Mouse (Mus musculus): ENCODE data around the gene Capg.
A peak's percentile ranks its signal among the peaks of the same experiment; 100 is the strongest.

The Capg gene

GRCm38 (mm10) chr6:72544283-72544987 is at the start of gene Capg:
TSS of gene Capg (plus strand) at chr6:72544391.
- DNase-seq (ENCODE audit: low read depth, low spot score) = peak; percentile 81

- no peak for DNase-seq (ENCODE audit: low read depth, low spot score)
These were observed 45.2 kb upstream of the Capg start for GRCm38 (mm10) chr6:72498950-72499349.

- DNase-seq (ENCODE audit: low read depth, low spot score) = no peak
These were observed 40.9 kb upstream of the Capg start for GRCm38 (mm10) chr6:72503309-72503708.

- DNase-seq (ENCODE audit: low read depth, low spot score) = no peak
These were observed 40.3 kb upstream of the Capg start for GRCm38 (mm10) chr6:72503939-72504338.

GRCm38 (mm10) chr6:72506104-72506503 is 38.1 kb upstream of the Capg start:
- DNase-seq (ENCODE audit: low read depth, low spot score) = no peak

DNA sequence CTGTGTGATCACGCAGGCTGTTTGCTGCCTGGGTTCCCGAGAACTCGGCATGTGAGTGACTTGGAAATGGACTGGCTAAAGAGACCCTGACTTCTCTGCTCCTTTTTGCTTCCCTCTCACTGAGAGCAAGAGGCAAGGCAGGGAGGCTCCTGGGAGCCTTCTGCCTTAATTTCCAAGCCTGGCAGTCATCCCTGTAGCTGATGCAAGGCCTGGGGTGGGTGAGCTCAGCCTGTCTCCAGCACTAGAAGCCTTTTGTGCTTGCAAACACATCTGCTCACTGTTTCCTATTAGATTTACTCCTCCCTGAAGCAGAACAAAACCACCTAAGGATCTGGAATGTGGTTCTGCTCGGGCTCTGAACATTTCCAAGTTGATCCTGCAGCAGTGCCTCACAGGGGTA is 35.6 kb upstream of the Capg start:
- DNase-seq (ENCODE audit: low read depth, low spot score) = no peak

DNA sequence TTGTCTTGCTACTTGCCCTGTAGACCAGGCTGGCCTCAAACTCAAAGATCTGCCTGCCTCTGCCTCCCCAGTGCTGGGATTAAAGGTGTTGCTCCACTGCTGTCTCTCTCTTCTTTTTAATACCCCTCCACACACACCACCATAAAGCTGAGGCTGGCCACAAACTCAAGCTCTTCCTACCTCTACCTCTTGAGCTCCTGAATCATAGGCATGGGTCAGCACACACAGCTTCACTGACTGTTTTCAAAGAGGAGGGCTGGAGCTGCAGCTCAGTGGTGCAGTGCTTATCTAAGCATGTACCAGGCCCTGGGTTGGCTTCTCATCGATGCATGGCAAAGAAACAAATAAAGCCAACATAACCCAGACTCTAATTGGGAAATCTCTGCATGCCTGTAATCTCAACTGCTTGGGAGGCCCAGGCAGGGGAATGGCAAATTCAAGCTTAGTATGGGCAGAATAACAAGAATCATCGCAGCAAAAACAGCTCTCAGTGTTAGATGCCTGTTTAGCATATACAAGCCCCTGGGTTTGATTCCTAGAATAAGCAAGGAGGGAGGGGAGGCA is 34.2 kb upstream of the Capg start:
- DNase-seq (ENCODE audit: low read depth, low spot score) = no peak

DNA sequence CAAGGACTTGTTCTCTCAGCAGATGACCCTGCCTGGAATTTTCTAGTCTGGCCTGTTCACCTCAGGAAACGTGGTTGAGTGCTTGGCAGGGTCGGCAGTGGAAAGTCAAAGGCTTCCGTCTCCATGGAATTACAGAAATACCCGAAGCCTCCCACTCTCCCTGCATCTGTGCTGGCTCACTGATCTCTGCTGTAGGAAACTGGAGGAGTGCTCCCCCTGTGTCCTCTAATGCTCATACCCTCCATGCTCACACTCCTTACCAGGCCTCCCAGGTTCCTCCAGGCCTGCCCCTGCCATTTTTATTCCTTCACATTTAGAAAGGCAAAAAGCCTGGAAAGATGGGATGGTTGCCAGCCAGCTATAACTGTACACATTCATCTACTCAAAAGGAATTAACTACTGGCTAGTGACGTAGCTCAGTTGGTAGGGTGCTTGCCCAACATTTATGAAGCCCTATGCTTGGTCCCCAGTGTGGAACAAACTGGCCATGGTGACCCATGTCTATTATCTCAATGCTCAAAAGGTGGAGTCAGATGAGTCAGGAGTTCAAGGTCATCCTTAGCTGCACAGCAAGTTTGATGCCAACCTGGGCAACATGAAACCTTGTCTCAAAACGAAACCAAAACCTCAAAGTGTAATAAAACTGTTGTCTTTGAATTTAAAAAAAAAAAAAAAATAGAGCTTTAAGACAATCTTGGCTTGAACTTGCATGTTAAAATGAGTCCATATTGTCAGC is 33.3 kb upstream of the Capg start:
- no peak for DNase-seq (ENCODE audit: low read depth, low spot score)

GRCm38 (mm10) chr6:72512386-72513070 is 31.7 kb upstream of the Capg start:
- DNase-seq (ENCODE audit: low read depth, low spot score) = peak; percentile 83

- DNase-seq (ENCODE audit: low read depth, low spot score) = no peak
These were observed 31.1 kb upstream of the Capg start for GRCm38 (mm10) chr6:72513071-72513440.

- DNase-seq (ENCODE audit: low read depth, low spot score) = no peak
These were observed 28.5 kb upstream of the Capg start for GRCm38 (mm10) chr6:72515644-72516043.

DNA sequence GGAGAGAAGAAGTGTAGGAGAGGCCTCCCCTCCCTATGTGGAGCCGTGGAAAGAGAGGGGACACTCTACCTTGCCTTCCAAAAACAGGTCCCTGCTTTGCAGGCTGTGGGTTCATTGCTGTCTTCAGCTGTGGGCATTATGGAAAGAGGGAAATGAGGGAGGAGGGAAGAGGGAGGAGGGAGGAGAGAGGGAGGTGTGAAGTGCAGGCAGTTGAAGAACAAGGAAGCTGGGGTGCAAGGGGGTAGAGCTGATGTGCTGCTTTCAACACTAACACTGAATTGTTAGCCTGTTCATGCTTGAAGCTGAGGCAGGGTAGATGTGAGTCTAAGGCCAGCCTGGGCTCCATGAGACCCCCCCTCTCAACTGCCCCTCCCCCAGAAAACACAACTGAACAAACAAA is 25.3 kb upstream of the Capg start:
- DNase-seq (ENCODE audit: low read depth, low spot score) = no peak

DNA sequence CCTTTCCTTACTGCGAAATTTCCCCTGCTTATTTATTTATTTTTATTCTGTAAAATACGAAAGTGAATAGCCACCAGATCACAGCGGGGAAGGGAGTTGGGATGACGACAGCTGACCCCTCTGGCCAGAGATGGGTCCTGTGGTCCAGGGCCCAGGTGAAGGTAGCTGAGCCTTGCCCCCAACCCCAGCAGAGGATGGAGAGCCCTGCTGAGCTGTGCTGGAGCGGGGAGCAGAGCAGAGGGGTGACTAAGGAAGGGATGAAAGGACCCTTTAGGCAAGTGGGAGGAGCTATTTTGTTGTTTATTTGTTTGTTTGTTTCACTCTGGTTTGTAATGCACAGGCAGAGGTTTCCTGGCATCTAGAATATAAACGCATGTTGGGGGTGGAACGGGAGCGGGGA is 24.9 kb upstream of the Capg start:
- DNase-seq (ENCODE audit: low read depth, low spot score) = no peak

GRCm38 (mm10) chr6:72519892-72520663 is 24.1 kb upstream of the Capg start:
- peak; percentile 79 for DNase-seq (ENCODE audit: low read depth, low spot score)

GRCm38 (mm10) chr6:72520904-72521303 is 23.3 kb upstream of the Capg start:
- DNase-seq (ENCODE audit: low read depth, low spot score) = no peak

DNA sequence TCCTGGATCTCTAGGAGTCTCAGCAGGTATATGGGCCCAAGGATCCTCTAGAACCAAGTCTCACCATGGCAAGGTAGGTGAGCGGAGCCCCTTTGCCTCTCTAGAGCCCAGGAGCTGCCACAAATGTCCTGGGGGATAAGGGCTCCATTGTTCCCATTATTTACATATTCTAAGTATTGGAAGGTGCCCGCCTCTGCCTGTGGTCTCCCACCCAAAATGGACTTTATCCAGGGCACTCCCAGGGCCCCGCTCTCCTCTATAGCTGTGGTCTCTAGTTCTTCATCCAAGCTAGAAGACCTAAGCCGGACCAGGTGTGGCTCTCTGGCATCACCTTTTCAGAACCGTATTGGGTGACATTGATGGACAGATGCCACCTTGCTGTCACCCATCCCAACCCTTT is 22.6 kb upstream of the Capg start, which contains the start of gene Sh2d6:
TSS of gene Sh2d6 (minus strand) at position 101 of the 400 bp plus-strand sequence.
- no peak for DNase-seq (ENCODE audit: low read depth, low spot score)

DNA sequence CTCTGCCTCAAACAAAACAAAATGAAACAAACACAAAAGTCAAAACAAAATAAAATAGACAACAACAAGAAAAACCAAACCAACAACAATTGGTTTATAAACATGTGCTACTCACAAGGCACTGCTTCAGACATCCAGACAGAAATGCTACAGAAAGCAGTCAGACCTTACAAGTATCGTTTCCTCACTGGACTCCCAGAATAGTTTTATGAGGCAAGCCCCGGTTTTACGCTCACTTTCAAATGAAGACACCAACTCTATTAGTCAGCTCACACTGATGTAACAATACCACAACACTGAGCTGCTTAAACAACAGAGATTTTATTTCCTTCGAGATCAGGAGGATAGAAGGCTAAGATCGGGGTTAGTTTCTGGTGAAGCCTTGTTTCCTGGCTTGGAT is 21.9 kb upstream of the Capg start:
- no peak for DNase-seq (ENCODE audit: low read depth, low spot score)

GRCm38 (mm10) chr6:72523222-72523621 is 21.0 kb upstream of the Capg start:
- no peak for DNase-seq (ENCODE audit: low read depth, low spot score)

DNA sequence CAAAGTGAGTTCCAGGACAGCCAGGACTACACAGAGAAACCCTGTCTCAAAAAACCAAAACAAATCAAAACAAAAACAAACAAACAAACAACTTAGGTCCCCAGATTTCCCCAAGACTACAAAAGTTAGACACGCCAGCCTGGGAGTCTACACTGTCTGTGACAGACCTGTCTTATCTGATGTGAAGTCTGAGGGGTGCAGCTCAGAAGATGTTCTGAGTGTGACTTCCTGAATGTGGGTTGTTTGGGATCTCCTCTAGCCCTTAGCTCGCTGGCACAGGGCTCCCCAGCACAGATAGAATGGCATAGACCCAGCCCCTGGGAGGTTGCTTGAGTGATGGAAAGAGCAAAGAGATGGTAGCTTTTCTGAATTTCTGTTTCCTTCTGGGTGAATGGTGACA is 20.0 kb upstream of the Capg start:
- DNase-seq (ENCODE audit: low read depth, low spot score) = no peak

DNA sequence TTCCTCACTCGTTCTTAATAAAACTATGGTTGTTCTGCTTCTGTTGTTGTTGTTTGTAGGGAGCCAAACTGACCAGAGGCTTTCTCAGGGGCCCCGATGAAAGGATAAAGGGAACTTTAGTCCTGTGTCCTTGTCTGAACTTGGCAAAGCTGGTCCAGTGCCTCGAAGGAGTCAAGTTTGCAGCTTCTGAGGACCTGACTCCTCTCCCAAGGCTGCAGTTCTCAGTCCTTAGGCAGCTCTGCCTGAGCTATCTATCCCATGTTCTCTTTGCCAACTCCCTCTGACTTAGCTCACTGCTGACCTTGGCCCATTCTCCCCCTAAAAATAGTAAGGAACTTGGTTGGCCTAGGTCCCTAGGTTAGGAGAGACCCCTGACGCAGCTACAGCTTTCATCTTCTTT is 17.1 kb upstream of the Capg start:
- no peak for DNase-seq (ENCODE audit: low read depth, low spot score)

GRCm38 (mm10) chr6:72528410-72529151 is 15.6 kb upstream of the Capg start:
- DNase-seq (ENCODE audit: low read depth, low spot score) = no peak

Measured in R1 (cell line).